Mouse (Mus musculus): ENCODE data around the gene Avil. TPM values are rescaled to one million over a fixed set of nuclear protein-coding genes. Genes with fewer than 3 reads are reported as not detected.

The Avil gene
- total and polyA plus RNA-seq, 2 experiments = 0.06 to 0.09 TPM

- Histone ChIP-seq H3K27ac (replicated peaks; ENCODE audit: insufficient read depth, low read depth, low read length) (no peak overlapping the region), H3K4me3 (ENCODE audit: insufficient read depth, low read depth, low read length) (no peak overlapping the region), H3K9ac (ENCODE audit: low read depth, low read length) (no peak overlapping the region), H3K79me2 (ENCODE audit: control insufficient read depth, insufficient read depth, low read length) (no peaks in the 10 kb centered on the region), H3K4me1 (ENCODE audit: control insufficient read depth, insufficient read depth, low read length) (no peaks in the 10 kb centered on the region), H3K36me3 (ENCODE audit: control insufficient read depth, insufficient read depth, low read length) (no peaks in the 10 kb centered on the region), H3K27me3 (ENCODE audit: control insufficient read depth, insufficient read depth, low read length) (no peaks in the 10 kb centered on the region)
- peak; percentile 23; the same call in 1 of the 2 replicates for TF ChIP-seq CTCF (IDR thresholded peaks at IDR 0.05; ENCODE audit: low read depth, low read length)
- no peak for TF ChIP-seq POLR2A (IDR thresholded peaks at IDR 0.05; ENCODE audit: extremely low read depth, insufficient read depth, low read length)
- DNase-seq (ENCODE audit: extremely low read depth, low read depth, low spot score) = no peak
- WGBS = 57% methylated on average over 5 of the region's 5 CpGs
Observed at GRCm38 (mm10) chr10:127016488-127016887, 16.0 kb downstream of the Avil start.

- TF ChIP-seq CTCF (IDR thresholded peaks at IDR 0.05; ENCODE audit: low read depth, low read length) (no peak), POLR2A (IDR thresholded peaks at IDR 0.05; ENCODE audit: extremely low read depth, insufficient read depth, low read length) (no peak)
- Histone ChIP-seq H3K4me1 (ENCODE audit: control insufficient read depth, insufficient read depth, low read length) (no peaks in the 10 kb centered on the region), H3K79me2 (ENCODE audit: control insufficient read depth, insufficient read depth, low read length) (no peaks in the 10 kb centered on the region), H3K4me3 (ENCODE audit: insufficient read depth, low read depth, low read length) (no peak overlapping the region), H3K27ac (replicated peaks; ENCODE audit: insufficient read depth, low read depth, low read length) (no peak overlapping the region), H3K27me3 (ENCODE audit: control insufficient read depth, insufficient read depth, low read length) (no peaks in the 10 kb centered on the region), H3K9ac (ENCODE audit: low read depth, low read length) (no peak overlapping the region), H3K36me3 (ENCODE audit: control insufficient read depth, insufficient read depth, low read length) (no peaks in the 10 kb centered on the region)
- DNase-seq (ENCODE audit: extremely low read depth, low read depth, low spot score) = no peak
- 49% methylated on average over 2 of the region's 2 CpGs for WGBS
Observed at GRCm38 (mm10) chr10:127017071-127017470, 16.6 kb downstream of the Avil start.

GRCm38 (mm10) chr10:127018422-127018821 is 17.9 kb downstream of the Avil start:
- Histone ChIP-seq H3K4me1 (ENCODE audit: control insufficient read depth, insufficient read depth, low read length) (no peaks in the 10 kb centered on the region), H3K36me3 (ENCODE audit: control insufficient read depth, insufficient read depth, low read length) (peaks cover 4% of the 10 kb centered on the region; the same call in 1 of the 2 replicates), H3K79me2 (ENCODE audit: control insufficient read depth, insufficient read depth, low read length) (no peaks in the 10 kb centered on the region), H3K4me3 (ENCODE audit: insufficient read depth, low read depth, low read length) (no peak overlapping the region), H3K9ac (ENCODE audit: low read depth, low read length) (no peak overlapping the region), H3K27ac (replicated peaks; ENCODE audit: insufficient read depth, low read depth, low read length) (no peak overlapping the region), H3K27me3 (ENCODE audit: control insufficient read depth, insufficient read depth, low read length) (no peaks in the 10 kb centered on the region)
- WGBS = 88% methylated on average over 16 of the region's 16 CpGs
- no peak for DNase-seq (ENCODE audit: extremely low read depth, low read depth, low spot score)
- TF ChIP-seq CTCF (IDR thresholded peaks at IDR 0.05; ENCODE audit: low read depth, low read length) (no peak), POLR2A (IDR thresholded peaks at IDR 0.05; ENCODE audit: extremely low read depth, insufficient read depth, low read length) (no peak)

GRCm38 (mm10) chr10:127030336-127031296 is 30.1 kb downstream of the Avil start, which contains the start of gene Tsfm:
Gene Tsfm (minus strand): TSS chr10:127030840.
- peak within 1 kb of the TSS; percentile 82 for H3K9ac ChIP-seq (ENCODE audit: low read depth, low read length)
- H3K4me1 ChIP-seq (ENCODE audit: control insufficient read depth, insufficient read depth, low read length) = no peaks in the 10 kb centered on the region
- peak; percentile 77 for DNase-seq (ENCODE audit: extremely low read depth, low read depth, low spot score)
- H3K79me2 ChIP-seq (ENCODE audit: control insufficient read depth, insufficient read depth, low read length) = no peaks in the 10 kb centered on the region
- 5% methylated on average over 56 of the region's 56 CpGs for WGBS
- peak within 1 kb of the TSS; percentile 42 for H3K27ac ChIP-seq (replicated peaks; ENCODE audit: insufficient read depth, low read depth, low read length)
- H3K27me3 ChIP-seq (ENCODE audit: control insufficient read depth, insufficient read depth, low read length) = no peaks in the 10 kb centered on the region
- peaks cover 11% of the 10 kb centered on the region for H3K36me3 ChIP-seq (ENCODE audit: control insufficient read depth, insufficient read depth, low read length)
- TF ChIP-seq POLR2A (IDR thresholded peaks at IDR 0.05; ENCODE audit: extremely low read depth, insufficient read depth, low read length) = peak; percentile 45; the same call in 1 of the 2 replicates
- peak; percentile 96 for TF ChIP-seq CTCF (IDR thresholded peaks at IDR 0.05; ENCODE audit: low read depth, low read length)
- peak within 1 kb of the TSS; percentile 83 for H3K4me3 ChIP-seq (ENCODE audit: insufficient read depth, low read depth, low read length)

GRCm38 (mm10) chr10:127033301-127033741 is 32.8 kb downstream of the Avil start:
- H3K36me3 ChIP-seq (ENCODE audit: control insufficient read depth, insufficient read depth, low read length) = 0 out of 2 replicates have a peak, but pooled peaks cover under 1% of the 10 kb centered on the region
- no peak overlapping the region for H3K9ac ChIP-seq (ENCODE audit: low read depth, low read length)
- H3K4me1 ChIP-seq (ENCODE audit: control insufficient read depth, insufficient read depth, low read length) = no peaks in the 10 kb centered on the region
- no peak for TF ChIP-seq CTCF (IDR thresholded peaks at IDR 0.05; ENCODE audit: low read depth, low read length)
- H3K4me3 ChIP-seq (ENCODE audit: insufficient read depth, low read depth, low read length) = no peak overlapping the region
- no peaks in the 10 kb centered on the region for H3K27me3 ChIP-seq (ENCODE audit: control insufficient read depth, insufficient read depth, low read length)
- WGBS = 60% methylated on average over 8 of the region's 8 CpGs
- no peak overlapping the region for H3K27ac ChIP-seq (replicated peaks; ENCODE audit: insufficient read depth, low read depth, low read length)
- no peak for DNase-seq (ENCODE audit: extremely low read depth, low read depth, low spot score)
- H3K79me2 ChIP-seq (ENCODE audit: control insufficient read depth, insufficient read depth, low read length) = no peaks in the 10 kb centered on the region

All from liver, adult 2 months (tissue).